Mouse (Mus musculus): Measurements from ENCODE around the gene B3galnt1.
"Not testable (repeated sequence)": the region's sequence is repeated elsewhere in the genome, so short reads cannot be mapped to it uniquely, and the experiment has no call there.

B3galnt1 gene

GRCm38 (mm10) chr3:69598261-69599165, at the start of gene B3galnt1:
TSS of gene B3galnt1 (minus strand) at chr3:69598960.
- peak; percentile 23 for DNase-seq

- no peak for DNase-seq
These were observed 35.8 kb upstream of the B3galnt1 start for GRCm38 (mm10) chr3:69634521-69634920.

DNA sequence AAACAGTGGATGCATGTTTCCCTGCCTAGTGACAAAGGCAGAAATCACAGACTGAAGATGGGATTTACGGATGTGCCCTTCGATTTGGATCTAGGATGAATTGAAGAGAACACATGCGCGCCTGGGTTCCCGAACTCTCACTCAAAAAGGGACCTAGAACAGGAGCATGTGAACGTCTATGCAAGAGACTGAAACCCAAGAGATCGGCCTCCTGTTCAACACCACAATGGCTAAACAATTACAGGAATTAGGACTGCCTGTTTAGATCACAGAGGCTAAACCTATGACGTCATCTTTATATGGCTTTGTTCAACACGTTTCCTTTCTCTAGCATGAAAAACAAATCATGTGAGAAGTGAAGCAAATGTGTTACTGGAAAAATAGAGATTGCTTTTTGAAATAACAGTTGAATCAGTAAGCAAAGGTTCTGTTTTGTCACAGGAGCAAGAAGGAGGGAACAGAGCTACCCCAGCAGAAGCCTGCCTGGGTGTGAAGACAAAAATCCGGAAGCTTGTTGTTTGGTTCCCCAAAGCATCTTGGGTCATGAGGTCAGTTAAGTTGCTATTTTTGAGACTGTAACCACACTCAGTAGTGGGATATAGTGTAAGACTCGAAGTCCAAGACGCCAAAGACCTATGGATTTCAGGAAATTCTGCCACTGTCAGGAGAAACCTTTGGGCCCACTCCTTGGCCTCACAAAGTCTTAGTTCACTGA, 35.1 kb upstream of the B3galnt1 start:
- no peak for DNase-seq

DNA sequence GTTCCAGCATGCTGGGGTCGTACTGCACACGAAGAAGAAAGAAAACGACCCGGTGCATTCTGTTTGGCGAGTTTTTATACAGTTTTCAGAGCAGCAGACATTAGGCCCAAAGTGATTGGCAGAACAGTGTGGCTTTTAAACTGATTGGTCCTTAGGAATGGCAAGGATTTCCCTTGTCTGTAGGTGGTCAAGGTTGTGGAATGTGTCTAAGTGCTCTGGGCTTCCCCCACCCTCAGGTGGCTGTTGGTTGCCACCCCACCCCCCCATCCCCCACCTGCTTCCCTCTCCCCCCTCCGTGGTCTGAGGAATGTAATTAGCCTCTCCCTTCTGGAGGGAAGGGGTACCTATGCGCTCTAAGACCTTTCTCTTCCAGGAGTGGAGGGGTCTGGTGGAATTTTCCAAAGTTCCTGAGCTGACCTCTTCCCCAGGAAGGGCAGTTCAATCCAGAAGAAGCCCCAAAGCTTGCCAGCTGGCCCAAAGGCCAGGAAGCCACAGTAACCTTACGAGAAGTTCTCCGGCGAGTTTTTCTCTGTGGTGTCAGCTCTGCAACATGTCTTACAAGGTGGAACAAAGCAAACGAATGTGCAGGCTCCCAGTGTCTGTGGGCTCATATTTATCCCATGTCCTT, 28.3 kb upstream of the B3galnt1 start:
- no peak for DNase-seq

DNA sequence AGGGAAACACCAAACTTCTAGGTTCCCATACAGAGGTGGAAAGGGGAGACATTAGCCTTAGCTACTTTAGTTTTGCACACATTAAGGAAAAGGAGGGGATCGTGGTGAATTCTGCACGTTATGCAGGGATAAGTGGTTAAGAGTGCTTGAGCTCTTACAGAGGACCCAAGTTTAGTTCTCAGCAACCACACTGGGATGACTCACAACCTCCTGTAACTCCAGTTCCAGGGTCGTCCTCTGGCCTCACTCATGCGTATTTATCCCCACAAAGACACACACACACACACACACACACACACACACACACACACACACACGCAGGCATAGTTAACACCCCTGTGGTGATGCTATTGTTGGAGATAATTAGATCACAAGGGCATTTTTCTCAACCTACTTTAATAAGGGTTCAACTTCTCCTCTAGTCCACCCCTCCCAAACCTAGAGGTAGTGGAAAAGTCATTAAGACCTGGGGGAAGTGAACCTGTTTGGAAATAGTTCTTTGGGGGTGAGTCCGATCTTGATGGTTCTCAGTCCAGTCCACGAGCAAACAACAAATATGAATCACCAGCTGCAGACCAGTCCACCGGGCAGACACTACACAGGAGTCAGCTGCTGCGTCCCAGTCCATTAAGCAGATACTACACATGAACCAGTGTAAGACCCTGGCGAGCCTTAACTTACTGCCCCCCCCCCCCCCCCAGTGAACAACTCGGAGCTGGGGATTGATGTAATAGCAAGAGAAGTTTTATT, 27.6 kb upstream of the B3galnt1 start:
- no peak for DNase-seq

GRCm38 (mm10) chr3:69624182-69624581, 25.4 kb upstream of the B3galnt1 start:
- no peak for DNase-seq

DNA sequence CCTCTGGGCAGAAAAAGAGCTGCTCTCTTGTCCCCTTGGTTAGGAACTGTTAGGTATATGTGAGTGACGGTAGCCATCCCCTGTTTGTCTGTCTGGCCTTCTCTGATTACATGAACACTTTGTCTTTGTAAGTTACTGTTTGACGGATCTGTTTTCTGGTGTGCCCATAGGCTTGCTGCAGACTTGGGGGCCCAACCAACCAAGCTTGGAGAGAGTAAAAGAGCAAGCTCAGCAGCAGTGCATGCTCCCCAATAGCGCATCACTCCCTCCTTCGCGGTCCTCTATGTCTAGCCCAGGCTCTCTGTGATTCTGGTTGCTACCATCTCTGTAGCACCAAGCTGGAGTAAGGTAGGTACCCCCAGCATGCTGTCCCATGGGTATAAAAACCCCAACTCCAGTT, 9.1 kb upstream of the B3galnt1 start:
- DNase-seq = no peak

GRCm38 (mm10) chr3:69607468-69607867, 8.7 kb upstream of the B3galnt1 start:
- no peak for DNase-seq

DNA sequence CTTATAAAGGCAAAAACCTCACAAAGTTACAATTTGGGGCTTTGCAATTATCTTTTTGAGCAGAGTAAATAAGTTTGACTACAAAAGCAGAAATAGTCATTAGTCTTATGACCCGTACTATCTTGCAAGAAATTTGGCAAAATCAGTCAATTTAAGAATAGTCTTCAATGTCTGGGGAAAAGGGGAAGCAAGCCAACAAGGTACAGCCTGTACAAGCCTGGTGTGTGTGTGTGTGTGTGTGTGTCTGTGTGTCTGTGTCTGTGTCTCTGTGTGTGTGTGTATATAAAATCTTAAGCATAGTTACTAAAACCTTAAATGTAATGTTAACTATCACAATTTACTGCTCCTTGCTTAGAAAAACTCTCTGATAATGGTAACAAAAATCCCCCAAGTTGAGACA, 8.2 kb upstream of the B3galnt1 start:
- DNase-seq = no peak

- DNase-seq = no peak
These were observed 373 bp upstream of the B3galnt1 start for GRCm38 (mm10) chr3:69599166-69599500.

DNA sequence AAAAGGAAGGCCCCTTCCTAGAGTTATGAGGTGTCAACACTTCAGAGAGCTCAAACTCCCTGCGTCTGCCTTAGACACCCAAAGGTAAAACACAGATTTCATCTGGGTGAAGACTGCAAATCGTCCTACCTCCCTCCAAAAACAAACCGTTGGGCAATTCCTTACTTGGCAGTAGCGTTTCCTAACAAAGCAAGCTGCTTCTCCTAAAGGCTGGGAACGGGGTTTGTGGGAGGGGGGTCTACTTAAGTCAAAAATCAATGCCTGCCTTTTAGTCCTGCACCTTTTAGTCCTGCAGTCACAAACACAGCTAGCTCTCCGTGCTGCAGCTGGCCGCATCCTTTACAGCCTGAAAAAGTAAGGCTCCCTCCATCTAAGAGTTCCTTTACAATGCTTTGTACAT, 944 bp downstream of the B3galnt1 start:
- DNase-seq = no peak

DNA sequence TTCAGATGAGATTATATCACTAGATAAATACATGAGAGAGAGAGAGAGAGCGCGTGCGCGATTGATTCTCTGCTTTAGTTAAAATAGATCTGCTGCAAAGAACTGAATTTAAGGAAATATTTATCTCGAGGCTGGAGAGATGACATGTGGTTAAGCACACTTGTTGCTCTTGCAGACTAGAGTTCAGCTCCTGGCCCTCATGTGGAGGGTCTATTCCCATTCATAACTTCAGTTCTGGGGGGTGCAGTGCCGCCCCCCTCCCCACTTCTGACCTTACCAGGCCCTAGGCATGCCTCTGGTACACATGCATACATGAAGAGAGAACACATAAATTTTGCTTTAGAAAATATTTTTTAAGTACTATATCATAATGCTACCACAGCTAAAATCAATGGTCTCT, 1.5 kb downstream of the B3galnt1 start:
- DNase-seq = no peak

DNA sequence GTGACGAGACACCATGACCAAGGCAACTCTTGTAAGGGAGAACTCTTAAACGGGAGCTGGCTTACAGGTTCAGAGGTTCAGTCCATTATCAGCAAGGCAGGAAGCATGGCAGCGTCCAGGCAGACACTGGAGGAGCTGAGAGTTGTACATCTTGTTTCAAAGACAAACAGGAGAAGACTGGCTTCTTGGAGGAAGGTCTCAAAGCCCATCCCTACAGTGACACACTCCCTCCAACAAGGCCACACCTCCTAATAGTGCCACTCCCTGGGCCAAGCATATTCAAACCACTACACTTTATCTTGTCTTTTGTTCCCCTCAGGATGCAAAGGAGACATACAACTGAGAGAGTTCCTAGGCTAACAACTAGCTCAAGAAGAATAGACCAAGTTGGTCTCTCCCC, 2.6 kb downstream of the B3galnt1 start:
- DNase-seq = no peak

DNA sequence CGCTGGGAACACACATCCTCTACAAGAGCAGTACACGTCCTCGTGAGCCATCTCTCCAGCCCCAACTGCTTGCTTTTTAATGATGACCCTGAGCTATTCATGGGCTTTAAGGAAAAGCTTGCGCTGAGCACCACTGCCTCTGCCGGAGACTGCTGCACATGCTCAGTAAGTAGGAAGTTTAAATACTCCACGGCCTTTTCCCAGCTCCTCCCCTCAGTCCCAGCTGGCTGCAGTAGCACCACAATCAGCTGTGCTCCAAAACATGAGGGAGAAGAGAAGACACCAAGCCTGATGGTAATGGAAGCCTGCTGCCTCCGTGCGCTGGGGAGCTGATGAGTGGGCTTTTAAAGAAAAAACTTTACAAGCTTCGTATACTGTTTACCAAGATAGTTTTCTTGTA, 4.7 kb downstream of the B3galnt1 start:
- DNase-seq = no peak

GRCm38 (mm10) chr3:69593426-69593825, 5.3 kb downstream of the B3galnt1 start:
- DNase-seq = no peak

DNA sequence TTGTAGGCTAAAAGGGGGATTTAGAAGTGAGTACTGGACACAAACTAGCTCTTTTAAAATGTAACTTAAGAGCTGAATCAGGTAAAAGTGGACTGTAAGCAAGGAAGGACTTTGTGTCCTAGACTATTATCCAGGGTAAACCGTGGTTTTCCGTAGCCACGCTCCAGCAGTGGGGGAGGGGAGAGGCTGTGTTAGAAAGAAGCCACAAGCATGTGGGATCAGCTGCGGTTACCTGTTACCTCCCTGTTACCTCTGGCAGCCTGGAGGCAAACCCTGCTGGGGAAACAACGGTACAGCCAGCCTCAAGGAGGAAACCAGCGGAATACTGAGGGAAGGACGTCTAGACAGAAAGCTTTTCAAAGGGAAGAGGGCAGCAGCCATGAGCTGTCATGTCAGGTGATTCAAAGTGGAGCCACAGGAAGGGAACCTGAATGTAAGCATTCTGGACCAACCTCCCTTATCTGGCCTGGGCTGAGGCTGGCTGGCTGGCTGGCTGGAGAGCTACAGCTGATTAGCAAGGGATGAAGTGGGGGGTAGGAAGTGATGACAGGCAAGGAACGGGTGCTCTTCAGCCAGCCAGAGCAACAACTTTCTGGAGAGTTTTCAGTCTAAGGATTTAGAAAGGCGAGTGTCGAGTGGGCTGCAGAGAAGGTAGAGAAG, 10.5 kb downstream of the B3galnt1 start:
- peak; percentile 11 for DNase-seq

- no peak for DNase-seq
These were observed 15.0 kb downstream of the B3galnt1 start for GRCm38 (mm10) chr3:69583798-69584197.

DNA sequence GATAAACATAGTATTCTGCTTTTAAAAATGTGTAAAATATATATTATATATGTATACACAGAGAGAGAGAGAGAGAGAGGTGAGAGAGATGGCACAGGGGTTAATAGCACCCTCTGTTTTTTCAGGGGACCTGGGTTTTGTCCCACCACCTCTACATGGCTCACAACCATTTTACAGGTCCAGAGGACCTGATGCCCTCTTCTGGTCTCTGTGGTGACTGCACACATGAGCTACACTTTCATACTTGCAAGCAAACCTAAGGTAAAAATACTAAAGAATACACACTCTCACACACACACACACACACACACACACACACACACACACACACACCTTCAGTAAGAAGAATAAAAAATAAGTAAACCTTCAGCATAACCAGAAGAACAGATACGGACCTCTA, 20.0 kb downstream of the B3galnt1 start:
- no peak for DNase-seq

DNA sequence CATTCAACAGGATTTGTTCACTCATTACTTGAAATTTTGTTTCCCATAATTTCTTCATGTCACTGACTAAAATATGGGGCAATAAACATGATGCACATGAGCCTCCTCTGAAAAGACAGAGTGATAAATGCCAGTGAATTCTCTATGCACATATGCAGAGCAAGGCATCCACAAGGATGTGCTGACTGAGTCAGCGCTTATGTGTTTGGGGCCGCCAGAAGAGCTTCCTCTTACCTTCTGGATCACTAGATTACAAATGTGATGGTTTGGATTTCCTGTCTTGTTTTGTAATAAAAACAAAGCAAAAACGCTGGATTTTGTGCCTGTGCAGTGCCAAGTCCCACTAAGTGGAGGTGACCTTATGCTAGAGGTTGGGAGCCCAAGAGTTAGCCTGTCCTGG, 22.0 kb downstream of the B3galnt1 start:
- DNase-seq = no peak

GRCm38 (mm10) chr3:69575577-69575976, 23.2 kb downstream of the B3galnt1 start:
- DNase-seq = no peak

DNA sequence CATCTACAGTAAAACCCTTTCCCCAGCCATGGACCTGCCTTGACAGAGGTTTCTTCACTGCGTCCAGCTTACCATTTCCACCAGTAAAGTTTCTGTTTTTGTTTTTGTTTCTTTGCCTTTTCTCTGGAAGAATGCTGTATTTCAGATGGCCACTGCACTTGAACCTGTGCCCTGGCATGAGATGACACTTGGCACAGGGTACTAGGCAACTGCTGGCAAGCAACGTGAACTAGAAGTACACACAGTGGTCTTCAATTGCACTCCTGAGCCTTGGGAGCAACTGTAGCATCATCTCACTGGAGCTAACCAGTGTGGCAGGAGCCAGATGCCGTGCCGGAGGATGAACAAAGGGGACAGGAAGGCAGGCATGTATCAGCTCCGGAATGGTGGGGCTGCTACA, 26.2 kb downstream of the B3galnt1 start:
- no peak for DNase-seq

DNA sequence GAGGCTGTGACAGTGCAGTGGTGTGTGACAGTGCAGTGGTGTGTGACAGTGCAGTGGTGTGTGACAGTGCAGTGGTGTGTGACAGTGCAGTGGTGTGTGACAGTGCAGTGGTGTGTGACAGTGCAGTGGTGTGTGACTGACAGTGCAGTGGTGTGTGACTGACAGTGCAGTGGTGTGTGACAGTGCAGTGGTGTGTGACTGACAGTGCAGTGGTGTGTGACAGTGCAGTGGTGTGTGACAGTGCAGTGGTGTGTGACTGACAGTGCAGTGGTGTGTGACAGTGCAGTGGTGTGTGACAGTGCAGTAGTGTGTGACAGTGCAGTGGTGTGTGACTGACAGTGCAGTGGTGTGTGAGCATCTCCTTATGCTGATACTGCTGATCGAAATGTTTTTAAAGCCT, 33.2 kb downstream of the B3galnt1 start:
- DNase-seq = not testable (repeated sequence)

DNA sequence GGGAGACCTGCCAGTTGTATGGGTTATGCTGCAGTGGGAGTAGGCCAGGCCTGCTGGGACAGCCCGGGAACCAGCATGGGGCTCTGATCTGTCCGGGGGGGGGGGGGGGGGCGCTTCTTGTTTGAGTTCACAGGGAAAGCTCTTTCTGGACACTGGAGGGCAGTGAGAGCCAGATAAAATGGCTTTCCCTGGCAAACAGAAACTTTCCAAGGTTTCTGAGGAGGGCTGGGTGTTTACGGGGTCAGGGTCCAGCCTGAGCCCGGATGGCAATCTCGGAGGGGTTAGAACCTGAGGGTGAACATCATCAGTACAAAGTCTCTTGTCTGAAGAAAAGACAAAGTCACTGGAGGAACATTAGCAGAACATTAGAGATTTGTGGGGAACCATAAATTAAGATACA, 35.4 kb downstream of the B3galnt1 start:
- no peak for DNase-seq
